Mouse (Mus musculus) neural tube, embryonic 11.5 days (tissue): ENCODE measurements at regions not wholly inside any gene's neighbourhood (a gene's known extent, or its start where the extent isn't known, plus 50 kb on each side); places are given as distances from the start of the nearest gene placed in this dataset.

ENCODE experiments used
- ATAC-seq: fragments of 200-750 bp; cut with Nextera tagmentation; 2 replicates; pipeline ENCODE4 v1.8.0; 2017; ENCODE audit warnings: moderate number of reproducible peaks, mild to moderate bottlenecking, moderate TSS enrichment, moderate library complexity; ENCODE audit not compliant: insufficient read depth, low FRiP score, low TSS enrichment
- DNase-seq: peaks from one replicate; pipeline ENCODE4 v3.0.0-alpha.2; 2015; ENCODE audit warnings: low spot score
- H3K27ac ChIP-seq: fragments of 300-500 bp; sonication (generic); 2 replicates; pipeline ENCODE4 v1.5.1; 2014; ENCODE audit warnings: low read depth, mild to moderate bottlenecking, low read length
- H3K27me3 ChIP-seq: fragments of 300-500 bp; sonication (generic); 2 replicates; pipeline ENCODE4 v1.6.1; 2014; ENCODE audit warnings: mild to moderate bottlenecking, low read length, mixed read lengths; ENCODE audit not compliant: control insufficient read depth, insufficient read depth
- H3K36me3 ChIP-seq: fragments of 300-500 bp; sonication (generic); 2 replicates; pipeline ENCODE4 v1.6.1; 2014; ENCODE audit warnings: mild to moderate bottlenecking, low read length, moderate library complexity, mixed read lengths; ENCODE audit not compliant: control insufficient read depth, insufficient read depth
- H3K4me1 ChIP-seq: fragments of 300-500 bp; sonication (generic); 2 replicates; pipeline ENCODE4 v1.6.1; 2014; ENCODE audit warnings: low read length, mixed read lengths; ENCODE audit not compliant: control insufficient read depth, insufficient read depth
- H3K4me2 ChIP-seq: fragments of 300-500 bp; sonication (generic); 2 replicates; pipeline ENCODE4 v1.6.1; 2014; ENCODE audit warnings: low read depth, mild to moderate bottlenecking, moderate library complexity
- H3K4me3 ChIP-seq: fragments of 300-500 bp; sonication (generic); 2 replicates; pipeline ENCODE4 v1.5.1; 2014; ENCODE audit warnings: low read depth, low read length
- H3K9ac ChIP-seq: fragments of 300-500 bp; sonication (generic); 2 replicates; pipeline ENCODE4 v1.6.1; 2014; ENCODE audit warnings: mild to moderate bottlenecking, low read length
- H3K9me3 ChIP-seq: fragments of 300-500 bp; sonication (generic); 2 replicates; pipeline ENCODE4 v1.6.1; 2016; ENCODE audit warnings: low read length; ENCODE audit not compliant: control insufficient read depth
- WGBS: fragments of 180-500 bp; shearing (Covaris S2); extraction: QIAGEN DNeasy Blood & Tissue Kit; methylation state at CpG from one replicate; pipeline ENCODE4 v1.1.7; 2014; 5-methylcytosine and 5-hydroxymethylcytosine counted together

DNA sequence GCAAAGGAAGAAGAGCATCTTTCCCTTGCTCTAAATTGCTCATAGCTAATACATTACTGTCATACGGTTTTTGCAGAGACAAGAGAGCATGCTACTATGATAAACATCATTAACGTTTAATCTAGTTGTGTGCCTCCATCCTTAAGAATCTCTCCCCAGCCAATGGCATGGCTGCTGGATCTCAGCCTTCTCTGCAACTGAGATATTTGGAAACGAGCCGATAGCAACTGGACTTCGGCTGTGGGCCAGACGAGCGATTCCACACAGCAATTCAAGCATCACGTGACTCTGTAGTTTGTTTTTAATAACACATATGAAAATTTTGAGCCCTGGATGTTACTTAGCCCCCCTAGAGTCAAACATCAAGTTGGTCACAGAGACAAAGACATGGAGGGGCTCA lies 272.2 kb upstream of the Tmem132c start:
- Histone ChIP-seq H3K4me3 (no peak overlapping the region), H3K4me2 (no peak overlapping the region), H3K4me1 (no peaks in the 10 kb centered on the region), H3K36me3 (no peaks in the 10 kb centered on the region), H3K27ac (no peak overlapping the region), H3K27me3 (no peaks in the 10 kb centered on the region), H3K9me3 (no peaks in the 10 kb centered on the region), H3K9ac (no peak overlapping the region)
- DNase-seq = no peak
- 90% methylated on average over 8 of the region's 8 CpGs for WGBS
- ATAC-seq = no peak

GRCm38 (mm10) chr5:126971284-126971683 lies 270.3 kb upstream of the Tmem132c start:
- Histone ChIP-seq H3K4me3 (no peak overlapping the region), H3K9me3 (no peaks in the 10 kb centered on the region), H3K27ac (no peak overlapping the region), H3K4me2 (no peak overlapping the region), H3K36me3 (no peaks in the 10 kb centered on the region), H3K4me1 (no peaks in the 10 kb centered on the region), H3K27me3 (no peaks in the 10 kb centered on the region), H3K9ac (no peak overlapping the region)
- 65% methylated on average over 2 of the region's 2 CpGs for WGBS
- no peak for ATAC-seq
- DNase-seq = no peak

GRCm38 (mm10) chr5:126971981-126972380 lies 269.6 kb upstream of the Tmem132c start:
- DNase-seq (no peak), ATAC-seq (no peak)
- H3K36me3 ChIP-seq = no peaks in the 10 kb centered on the region
- no peak overlapping the region for H3K9ac ChIP-seq
- WGBS = 76% methylated on average over 1 of the region's 1 CpGs
- H3K4me3 ChIP-seq = no peak overlapping the region
- no peak overlapping the region for H3K27ac ChIP-seq
- H3K4me1 ChIP-seq = no peaks in the 10 kb centered on the region
- H3K4me2 ChIP-seq = no peak overlapping the region
- H3K9me3 ChIP-seq = no peaks in the 10 kb centered on the region
- no peaks in the 10 kb centered on the region for H3K27me3 ChIP-seq

DNA sequence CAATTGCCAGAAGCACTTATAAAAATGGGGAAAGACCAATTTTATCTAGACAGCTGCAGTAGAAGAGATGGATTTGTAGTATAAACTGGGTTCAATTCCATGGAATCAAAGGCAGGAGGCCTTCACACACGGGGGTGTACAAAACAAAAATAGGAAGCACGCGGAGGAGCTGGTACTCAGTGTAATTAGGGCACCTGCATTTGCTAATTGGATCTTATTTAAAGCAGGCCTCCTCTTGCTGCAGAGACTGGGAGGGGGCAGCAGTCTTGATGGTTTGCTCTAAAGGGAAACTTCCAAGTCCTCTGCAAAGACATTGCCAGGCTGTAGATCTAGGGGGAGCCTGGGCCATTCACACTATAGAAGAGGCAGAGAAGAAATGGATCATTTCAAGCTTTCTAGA lies 268.2 kb upstream of the Tmem132c start:
- ATAC-seq (no peak), DNase-seq (no peak)
- Histone ChIP-seq H3K9ac (no peak overlapping the region), H3K27me3 (no peaks in the 10 kb centered on the region), H3K36me3 (no peaks in the 10 kb centered on the region), H3K4me2 (no peak overlapping the region), H3K9me3 (no peaks in the 10 kb centered on the region), H3K27ac (no peak overlapping the region), H3K4me1 (no peaks in the 10 kb centered on the region), H3K4me3 (no peak overlapping the region)
- WGBS = 38% methylated on average over 3 of the region's 3 CpGs

GRCm38 (mm10) chr5:126974565-126974964 lies 267.0 kb upstream of the Tmem132c start:
- Histone ChIP-seq H3K36me3 (no peaks in the 10 kb centered on the region), H3K4me3 (no peak overlapping the region), H3K4me2 (no peak overlapping the region), H3K27ac (no peak overlapping the region), H3K27me3 (no peaks in the 10 kb centered on the region), H3K9ac (no peak overlapping the region), H3K9me3 (no peaks in the 10 kb centered on the region), H3K4me1 (no peaks in the 10 kb centered on the region)
- DNase-seq = no peak
- WGBS = 93% methylated on average over 3 of the region's 3 CpGs
- ATAC-seq = no peak

DNA sequence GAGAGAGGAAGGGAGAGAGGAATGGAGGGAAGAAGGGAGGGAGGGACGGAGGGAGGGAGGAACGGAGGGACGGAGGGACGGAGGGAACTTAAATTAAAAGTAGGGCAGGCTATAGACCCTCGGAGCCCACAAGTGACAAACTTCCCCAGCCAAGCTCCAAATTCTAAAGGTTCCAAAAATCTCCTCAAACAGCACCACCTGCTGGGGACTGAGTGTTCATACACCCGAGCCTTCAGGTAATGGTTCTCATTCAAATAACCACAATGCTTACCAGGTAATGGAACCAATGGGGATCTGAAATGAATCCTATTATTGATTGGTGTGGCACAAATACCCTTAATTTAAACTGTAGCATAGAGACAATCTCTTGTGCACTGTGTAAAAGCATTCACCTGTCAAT lies 246.0 kb upstream of the Tmem132c start:
- no peak for DNase-seq
- H3K36me3 ChIP-seq = no peaks in the 10 kb centered on the region

DNA sequence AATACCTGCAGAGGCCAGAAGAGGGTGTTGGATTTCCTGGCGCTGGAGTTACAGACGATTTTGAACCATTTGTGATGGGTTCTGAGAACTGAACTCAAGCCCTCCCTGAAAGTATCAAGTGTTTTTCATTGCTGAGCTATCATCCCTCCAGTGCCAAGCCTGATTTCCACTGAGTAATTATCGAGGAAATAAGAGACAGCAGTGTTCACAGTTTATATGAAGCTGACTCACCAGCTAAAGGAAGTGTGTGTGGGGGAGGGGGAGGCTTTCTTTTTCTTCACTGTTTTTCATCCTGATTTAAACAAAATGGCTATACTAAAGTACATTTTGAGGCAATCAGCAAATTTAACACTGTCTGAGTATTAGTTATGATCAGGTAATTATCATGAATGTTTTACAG lies 227.4 kb upstream of the Tmem132c start:
- no peak for DNase-seq
- ATAC-seq = no peak

More for the DNA sequence above, 246.0 kb upstream of the Tmem132c start:
- no peaks in the 10 kb centered on the region for H3K9me3 ChIP-seq
- H3K4me2 ChIP-seq = no peak overlapping the region
- WGBS = 64% methylated on average over 6 of the region's 6 CpGs
- H3K27ac ChIP-seq = no peak overlapping the region
- H3K4me3 ChIP-seq = no peak overlapping the region
- H3K4me1 ChIP-seq = no peaks in the 10 kb centered on the region
- H3K9ac ChIP-seq = no peak overlapping the region
- ATAC-seq = no peak
- H3K27me3 ChIP-seq = no peaks in the 10 kb centered on the region

DNA sequence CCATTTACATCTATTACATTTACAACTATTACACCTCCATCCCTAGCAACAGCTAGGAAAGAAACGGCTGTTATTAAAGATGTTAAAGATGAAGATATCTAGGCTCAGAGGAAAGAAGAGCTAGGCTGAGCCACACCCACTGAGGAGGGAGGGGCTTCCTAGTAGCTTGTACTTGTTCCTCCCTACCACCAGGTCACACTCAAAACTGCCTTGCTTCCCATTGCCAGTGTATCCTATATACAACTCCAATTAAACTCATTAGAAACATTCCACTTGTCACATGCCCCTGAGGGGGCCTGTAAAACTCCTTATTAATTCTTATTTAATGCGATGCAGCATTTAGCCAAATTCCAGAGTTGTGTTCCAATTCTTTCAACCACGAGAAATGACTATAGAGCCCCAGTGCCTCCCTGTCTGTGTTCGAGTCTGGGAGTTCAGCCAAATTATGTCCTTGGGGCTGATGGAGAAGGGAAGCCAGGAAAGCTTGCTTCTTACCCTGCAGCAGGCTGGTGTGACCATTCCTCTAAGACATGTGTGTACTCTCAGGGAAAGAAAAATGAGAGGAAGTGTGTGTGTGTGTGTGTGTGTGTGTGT lies 225.0 kb upstream of the Tmem132c start:
- Histone ChIP-seq H3K9me3 (no peaks in the 10 kb centered on the region), H3K27me3 (no peaks in the 10 kb centered on the region), H3K36me3 (no peaks in the 10 kb centered on the region), H3K9ac (no peak overlapping the region), H3K4me3 (no peak overlapping the region), H3K27ac (no peak overlapping the region), H3K4me1 (no peaks in the 10 kb centered on the region), H3K4me2 (no peak overlapping the region)
- DNase-seq (no peak), ATAC-seq (no peak)
- WGBS = 83% methylated on average over 4 of the region's 4 CpGs

More for the DNA sequence above, 227.4 kb upstream of the Tmem132c start:
- no peak overlapping the region for H3K9ac ChIP-seq
- WGBS = 90% methylated on average over 3 of the region's 3 CpGs
- no peak overlapping the region for H3K4me2 ChIP-seq
- no peaks in the 10 kb centered on the region for H3K27me3 ChIP-seq
- H3K4me1 ChIP-seq = no peaks in the 10 kb centered on the region
- H3K4me3 ChIP-seq = no peak overlapping the region
- no peaks in the 10 kb centered on the region for H3K36me3 ChIP-seq
- no peak overlapping the region for H3K27ac ChIP-seq
- no peaks in the 10 kb centered on the region for H3K9me3 ChIP-seq

- no peak overlapping the region for H3K4me2 ChIP-seq
- DNase-seq (no peak), ATAC-seq (no peak)
- H3K4me1 ChIP-seq = no peaks in the 10 kb centered on the region
- 86% methylated on average over 4 of the region's 4 CpGs for WGBS
- no peak overlapping the region for H3K4me3 ChIP-seq
- no peaks in the 10 kb centered on the region for H3K27me3 ChIP-seq
- H3K9ac ChIP-seq = no peak overlapping the region
- no peak overlapping the region for H3K27ac ChIP-seq
- no peaks in the 10 kb centered on the region for H3K9me3 ChIP-seq
- no peaks in the 10 kb centered on the region for H3K36me3 ChIP-seq
Observed at GRCm38 (mm10) chr5:127017971-127018370, 223.6 kb upstream of the Tmem132c start.
